Mouse (Mus musculus) embryonic facial prominence, embryonic 14.5 days (tissue): ENCODE measurements around the gene Capn8. TPM values are rescaled to one million over a fixed set of nuclear protein-coding genes. Genes with fewer than 3 reads are reported as not detected.

Experiments
- ATAC-seq: fragments of 200-750 bp; cut with Nextera tagmentation; 2 replicates; pipeline ENCODE4 v1.8.0; 2017; ENCODE audit warnings: low read depth, moderate number of reproducible peaks, moderate TSS enrichment
- DNase-seq: peaks from one replicate; pipeline ENCODE4 v3.0.0-alpha.2; 2015; ENCODE audit warnings: low spot score
- H3K27ac ChIP-seq: fragments of 300-500 bp; sonication (generic); replicated peaks from 2 replicates; pipeline ENCODE4 v1.5.1; 2014; ENCODE audit warnings: low read depth, mild to moderate bottlenecking, low read length, moderate library complexity
- H3K27me3 ChIP-seq: fragments of 300-500 bp; sonication (generic); replicated peaks from 2 replicates; pipeline ENCODE4 v1.6.1; 2014; ENCODE audit warnings: low read length; ENCODE audit not compliant: control insufficient read depth, insufficient read depth
- H3K36me3 ChIP-seq: fragments of 300-500 bp; sonication (generic); 2 replicates; pipeline ENCODE4 v1.6.1; 2014; ENCODE audit warnings: low read length, mixed read lengths; ENCODE audit not compliant: control insufficient read depth, insufficient read depth
- H3K4me1 ChIP-seq: fragments of 300-500 bp; sonication (generic); 2 replicates; pipeline ENCODE4 v1.6.1; 2014; ENCODE audit warnings: antibody characterized with exemption, low read length; ENCODE audit not compliant: control insufficient read depth, insufficient read depth
- H3K4me2 ChIP-seq: fragments of 300-500 bp; sonication (generic); 2 replicates; pipeline ENCODE4 v1.6.1; 2014; ENCODE audit warnings: low read depth, mild to moderate bottlenecking, low read length, moderate library complexity, mixed read lengths
- H3K4me3 ChIP-seq: fragments of 300-500 bp; sonication (generic); 2 replicates; pipeline ENCODE4 v1.5.1; 2014; ENCODE audit warnings: low read depth, mild to moderate bottlenecking, low read length
- H3K9ac ChIP-seq: fragments of 300-500 bp; sonication (generic); 2 replicates; pipeline ENCODE4 v1.6.1; 2014; ENCODE audit warnings: low read depth, mild to moderate bottlenecking, low read length, moderate library complexity, mixed read lengths
- H3K9me3 ChIP-seq: fragments of 300-500 bp; sonication (generic); 2 replicates; pipeline ENCODE4 v1.6.1; 2016; ENCODE audit warnings: low read length; ENCODE audit not compliant: control insufficient read depth
- WGBS: fragments of 180-500 bp; shearing (Covaris S2); extraction: QIAGEN DNeasy Blood & Tissue Kit; methylation state at CpG from one replicate; pipeline ENCODE4 v1.1.7; 2014; 5-methylcytosine and 5-hydroxymethylcytosine counted together
- polyA plus RNA-seq: library from polyadenylated mRNA; unstranded; fragments of >200 nt; fragmentation: Nextera tagmentation; extraction: Ambion mirVana; gene quantifications from 2 replicates; pipeline ENCODE4 v1.2.1, GENCODE M21; 2014

Capn8 gene
- polyA plus RNA-seq: 0.07 and 0.16 TPM in 2 replicates

DNA sequence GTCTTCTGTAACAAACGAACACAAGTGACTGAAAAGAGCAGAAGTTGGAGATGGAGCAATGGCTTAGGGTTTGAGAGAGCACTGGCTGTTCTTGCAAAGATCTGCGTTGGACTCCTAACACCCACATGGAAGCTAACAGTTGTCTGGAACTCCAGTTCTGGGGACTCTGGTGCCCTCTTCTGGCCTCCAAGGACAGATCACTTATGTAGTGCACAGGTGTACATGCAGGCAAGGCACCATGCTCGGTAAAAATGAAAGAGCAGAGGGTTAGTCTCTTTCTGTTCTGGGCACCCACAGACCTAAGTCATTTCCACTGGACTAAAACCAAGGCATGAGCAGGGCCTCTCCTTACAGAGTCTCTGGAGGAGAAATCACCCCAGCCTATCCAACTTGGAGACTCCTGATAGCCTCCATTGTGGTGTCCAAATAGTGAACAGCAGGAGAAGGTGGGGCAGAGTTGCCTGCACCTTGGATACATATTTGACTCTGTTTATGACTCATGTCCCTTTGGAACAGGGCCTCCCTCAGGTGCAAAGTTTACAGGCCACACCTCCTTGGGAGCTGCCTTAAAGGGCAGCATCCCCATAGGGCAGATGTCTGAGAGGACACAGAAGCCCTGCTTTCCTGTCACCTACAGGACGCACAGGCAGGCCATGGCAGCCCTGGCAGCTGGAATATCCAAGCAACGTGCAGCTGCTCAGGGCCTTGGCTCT is at the start of gene Capn8:
TSS of gene Capn8 (plus strand) at position 600 of the 713 bp plus-strand sequence.
- 70% methylated on average over 5 of the region's 5 CpGs for WGBS
- DNase-seq (no peak), ATAC-seq (no peak)
- Histone ChIP-seq H3K4me1 (0 out of 2 replicates have a peak, but pooled peaks cover 3% of the 10 kb centered on the region), H3K9me3 (no peaks in the 10 kb centered on the region), H3K27me3 (no peaks in the 10 kb centered on the region), H3K4me3 (no peak within 1 kb of the TSS), H3K36me3 (no peaks in the 10 kb centered on the region), H3K4me2 (no peak within 1 kb of the TSS), H3K9ac (no peak within 1 kb of the TSS), H3K27ac (no peak within 1 kb of the TSS)

DNA sequence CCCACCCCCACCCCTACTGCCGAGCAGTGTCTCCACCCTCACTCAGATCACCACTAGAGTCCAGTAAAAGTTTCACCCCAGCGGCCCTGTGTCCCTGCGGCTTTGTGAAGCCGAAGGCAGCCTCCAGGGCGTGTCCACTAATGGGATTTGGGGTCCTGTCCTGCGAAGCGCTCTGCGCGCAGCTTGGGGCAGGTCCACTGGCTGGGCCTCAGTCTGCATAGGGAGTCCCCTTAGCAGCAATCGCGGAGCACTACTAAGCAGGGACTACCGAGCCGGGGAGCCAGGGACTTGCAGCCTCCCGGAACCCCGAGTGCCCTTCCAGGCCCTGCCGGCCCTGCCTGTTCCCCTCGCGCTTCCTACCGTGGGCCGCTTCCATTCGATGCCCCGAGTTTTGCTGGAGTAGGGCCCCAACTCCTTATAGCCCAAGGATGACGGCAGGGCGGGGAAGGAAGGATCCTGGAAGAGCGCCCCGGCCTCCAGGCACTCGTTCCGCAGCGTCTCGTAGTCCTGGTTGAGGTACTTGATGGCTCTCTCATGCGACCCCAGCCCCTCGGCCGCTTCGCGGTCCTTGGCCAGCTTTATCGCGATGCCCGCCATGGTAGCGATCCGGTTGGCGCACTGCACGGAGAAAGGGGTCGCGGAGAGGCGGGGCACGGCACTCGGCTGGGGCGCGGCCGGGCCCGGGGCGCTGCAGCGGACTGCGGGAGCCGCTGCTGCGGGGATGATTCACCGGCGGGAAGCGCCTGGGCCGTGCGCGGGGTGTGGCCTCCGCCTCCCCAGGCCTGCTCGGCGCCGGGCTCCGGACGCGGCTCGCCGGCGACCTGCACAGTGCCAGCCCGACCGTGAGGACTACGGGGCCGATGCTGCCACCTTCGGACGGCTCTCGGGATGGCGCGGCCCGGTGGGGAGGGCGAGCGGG is 47.8 kb upstream of the Capn8 start, which contains the start of gene Capn2:
TSS of gene Capn2 (minus strand) at position 851 of the 919 bp plus-strand sequence.
- Histone ChIP-seq H3K4me3 (peak within 1 kb of the TSS; percentile 67), H3K4me1 (peaks cover 50% of the 10 kb centered on the region), H3K9me3 (no peaks in the 10 kb centered on the region), H3K36me3 (peaks cover 25% of the 10 kb centered on the region), H3K4me2 (peak within 1 kb of the TSS; percentile 69), H3K27me3 (no peaks in the 10 kb centered on the region), H3K27ac (peak within 1 kb of the TSS; percentile 90), H3K9ac (peak within 1 kb of the TSS; percentile 88)
- ATAC-seq (peak; percentile 90), DNase-seq (peak; percentile 85)
- WGBS: under 1% methylated on average over 54 of the region's 84 CpGs

DNA sequence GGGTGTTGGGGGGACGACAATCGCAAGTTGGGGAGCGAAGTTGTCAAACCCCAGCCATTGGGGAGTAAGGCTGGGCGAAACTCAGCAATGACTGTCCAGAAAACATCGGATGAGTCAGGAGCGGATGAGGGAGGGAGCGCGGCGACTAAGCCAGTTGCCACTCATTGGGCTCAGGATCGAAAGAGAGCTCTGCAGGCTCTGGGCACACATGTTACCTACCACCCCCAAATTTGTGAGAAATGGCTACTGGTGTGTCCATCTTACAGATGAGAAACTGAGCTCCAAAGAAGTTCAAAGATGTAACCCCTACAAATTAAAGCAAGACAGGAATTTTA is 47.2 kb upstream of the Capn8 start:
- H3K36me3 ChIP-seq: peaks cover 19% of the 10 kb centered on the region
- H3K9me3 ChIP-seq: no peaks in the 10 kb centered on the region
- peak overlapping the region; percentile 67 for H3K4me3 ChIP-seq
- H3K4me2 ChIP-seq: peak overlapping the region; percentile 69
- under 1% methylated on average over 10 of the region's 10 CpGs for WGBS
- no peak for DNase-seq
- peaks cover 50% of the 10 kb centered on the region for H3K4me1 ChIP-seq
- 0 out of 2 replicates have a peak, but pooled peaks have one; percentile 0 for ATAC-seq
- H3K27ac ChIP-seq: peak overlapping the region; percentile 90
- H3K9ac ChIP-seq: peak overlapping the region; percentile 88
- no peaks in the 10 kb centered on the region for H3K27me3 ChIP-seq

DNA sequence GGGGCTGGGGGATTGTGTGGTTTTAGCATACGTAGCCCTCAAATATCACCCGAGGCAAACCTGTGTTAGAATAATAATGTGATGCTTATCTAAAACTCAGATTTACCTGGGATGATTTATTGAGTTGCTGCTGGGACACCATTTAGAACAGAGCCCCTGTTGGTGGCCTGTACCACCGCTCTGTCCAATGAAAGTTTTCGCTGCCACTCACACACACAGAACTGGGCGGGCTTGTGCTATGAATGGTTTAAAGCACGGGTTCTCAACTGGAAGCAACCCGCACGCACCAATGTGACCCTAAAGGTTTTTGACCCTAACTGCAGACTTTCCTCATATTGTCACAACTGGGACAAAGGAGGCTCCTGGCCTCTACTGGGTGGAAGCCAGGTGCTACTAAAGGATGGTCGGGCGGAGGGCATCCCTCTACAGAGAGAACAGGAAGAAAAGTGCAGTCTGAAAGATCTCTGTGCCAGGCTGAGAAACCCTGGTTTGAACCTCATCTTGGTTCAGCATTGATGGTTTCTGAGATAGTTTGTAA is 46.6 kb upstream of the Capn8 start:
- H3K4me1 ChIP-seq: peaks cover 50% of the 10 kb centered on the region

DNA sequence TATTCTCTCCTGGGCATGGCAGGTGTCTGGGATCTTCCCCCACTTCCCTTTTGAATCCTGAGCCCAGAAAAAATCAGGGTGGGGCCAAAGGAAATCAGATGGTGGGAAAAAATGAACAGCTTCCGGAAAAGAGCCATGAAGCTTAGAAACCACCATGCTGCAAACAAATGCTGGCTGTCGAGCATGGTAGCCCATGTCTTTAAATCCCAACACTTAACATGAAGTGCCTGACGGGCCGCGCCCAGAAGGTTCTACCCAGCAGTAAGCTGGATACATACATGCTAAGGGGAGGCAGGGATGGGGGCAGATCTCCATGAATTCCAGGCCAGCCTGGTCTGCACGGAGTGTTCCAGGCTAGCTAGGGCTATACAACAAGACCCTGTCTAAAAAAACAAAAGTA is 46.0 kb upstream of the Capn8 start:
- no peaks in the 10 kb centered on the region for H3K27me3 ChIP-seq
- H3K9ac ChIP-seq: no peak overlapping the region
- WGBS: 84% methylated on average over 6 of the region's 6 CpGs
- peaks cover 46% of the 10 kb centered on the region for H3K4me1 ChIP-seq
- ATAC-seq: no peak
- DNase-seq: no peak
- H3K9me3 ChIP-seq: no peaks in the 10 kb centered on the region
- H3K4me3 ChIP-seq: no peak overlapping the region
- H3K27ac ChIP-seq: peak overlapping the region; percentile 91; the same call in 1 of the 2 replicates
- peaks cover 10% of the 10 kb centered on the region; the same call in 1 of the 2 replicates for H3K36me3 ChIP-seq
- H3K4me2 ChIP-seq: no peak overlapping the region

More for the DNA sequence above, 46.6 kb upstream of the Capn8 start:
- H3K36me3 ChIP-seq: peaks cover 14% of the 10 kb centered on the region
- no peak for DNase-seq
- no peaks in the 10 kb centered on the region for H3K27me3 ChIP-seq
- 57% methylated on average over 10 of the region's 10 CpGs for WGBS
- H3K9me3 ChIP-seq: no peaks in the 10 kb centered on the region
- no peak for ATAC-seq
- peak overlapping the region; percentile 69 for H3K4me2 ChIP-seq
- H3K27ac ChIP-seq: no peak overlapping the region
- H3K4me3 ChIP-seq: peak overlapping the region; percentile 67
- H3K9ac ChIP-seq: no peak overlapping the region

DNA sequence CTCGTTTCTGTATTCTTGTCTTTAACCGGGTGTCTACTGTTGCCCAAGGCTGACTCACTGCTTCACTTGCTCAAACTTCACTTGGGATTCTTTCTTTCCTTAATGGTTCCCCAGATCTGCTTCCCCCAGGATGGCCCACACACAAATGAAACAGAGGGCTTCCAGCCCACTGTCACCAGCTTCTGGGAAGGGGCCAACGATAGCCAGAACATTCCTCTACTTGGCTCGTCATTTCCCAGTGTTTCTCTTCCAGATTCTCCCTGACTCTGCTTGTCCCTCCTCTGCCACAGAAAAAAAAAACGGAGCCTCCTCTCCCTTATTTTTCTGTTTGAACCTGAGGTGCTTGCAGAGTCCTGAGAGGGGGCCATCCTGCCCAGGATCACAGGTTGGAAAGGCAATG is 45.5 kb upstream of the Capn8 start:
- DNase-seq: no peak
- Histone ChIP-seq H3K4me3 (no peak overlapping the region), H3K4me1 (peaks cover 45% of the 10 kb centered on the region), H3K27ac (peak overlapping the region; percentile 91), H3K4me2 (peak overlapping the region; percentile 50), H3K9me3 (no peaks in the 10 kb centered on the region), H3K27me3 (no peaks in the 10 kb centered on the region), H3K36me3 (peaks cover 8% of the 10 kb centered on the region; the same call in 1 of the 2 replicates), H3K9ac (peak overlapping the region; percentile 36; the same call in 1 of the 2 replicates)
- ATAC-seq: no peak
- WGBS: 61% methylated on average over 5 of the region's 5 CpGs

DNA sequence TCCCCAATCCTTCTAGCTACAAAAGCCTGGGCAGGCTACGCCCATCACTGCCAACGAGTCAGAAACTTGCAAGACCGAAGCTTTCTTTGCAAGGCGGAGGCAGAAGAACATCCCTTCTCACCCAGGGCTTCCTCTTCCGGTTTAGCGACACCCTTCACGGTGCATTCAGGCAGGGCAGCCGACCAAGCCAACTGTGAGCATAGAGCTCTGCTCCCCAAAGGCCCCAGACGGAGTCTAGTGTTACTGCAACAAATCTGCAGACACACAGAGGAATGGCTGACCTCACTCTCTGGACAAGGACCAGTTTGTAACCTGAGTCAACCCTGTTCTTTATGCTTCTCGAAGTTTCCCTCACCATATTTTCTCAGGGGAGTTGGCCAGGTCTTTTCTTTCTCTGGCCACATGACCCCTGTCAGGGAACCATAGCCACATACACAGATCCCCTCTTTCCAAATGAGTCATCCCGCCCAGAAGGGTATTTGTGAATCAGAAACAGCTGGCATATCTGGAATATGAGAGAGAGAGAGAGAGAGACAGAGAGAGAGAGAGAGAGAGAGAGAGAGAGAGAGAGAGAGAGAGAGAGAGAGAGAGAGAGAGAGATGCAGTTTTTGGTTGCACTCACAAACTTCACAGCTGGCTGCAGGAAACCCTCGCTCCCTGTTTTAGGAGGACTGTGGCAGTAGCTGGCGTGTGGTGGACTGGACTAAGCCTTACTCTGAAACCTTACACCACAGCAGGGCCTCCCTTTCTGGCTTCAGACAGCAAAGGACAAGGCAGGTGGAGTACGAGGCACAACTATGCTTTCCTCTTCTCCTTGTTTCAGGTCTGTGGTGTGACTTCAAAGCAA is 44.5 kb upstream of the Capn8 start:
- H3K4me2 ChIP-seq: peak overlapping the region; percentile 50
- H3K4me1 ChIP-seq: peaks cover 43% of the 10 kb centered on the region
- peak overlapping the region; percentile 18 for H3K4me3 ChIP-seq
- H3K9ac ChIP-seq: no peak overlapping the region
- 4% methylated on average over 14 of the region's 14 CpGs for WGBS
- no peaks in the 10 kb centered on the region for H3K9me3 ChIP-seq
- DNase-seq (peak; percentile 97), ATAC-seq (peak; percentile 86)
- no peaks in the 10 kb centered on the region for H3K27me3 ChIP-seq
- peaks cover 1% of the 10 kb centered on the region; the same call in 1 of the 2 replicates for H3K36me3 ChIP-seq
- peak overlapping the region; percentile 91 for H3K27ac ChIP-seq
